Mouse (Mus musculus) heart, embryonic 10.5 days (tissue): ENCODE measurements around the gene Eri3. TPM values are rescaled to one million over a fixed set of nuclear protein-coding genes. Genes with fewer than 3 reads are reported as not detected.

Experiments
- DNase-seq: peaks from one replicate; pipeline ENCODE4 v3.0.0-alpha.2; 2017; ENCODE audit warnings: low spot score
- H3K27ac ChIP-seq: fragments of 300-500 bp; sonication (generic); 2 replicates; pipeline ENCODE4 v1.5.1; 2016; ENCODE audit warnings: mild to moderate bottlenecking
- H3K27me3 ChIP-seq: fragments of 300-500 bp; sonication (generic); 2 replicates; pipeline ENCODE4 v1.6.1; 2016; ENCODE audit warnings: mild to moderate bottlenecking; ENCODE audit not compliant: poor library complexity, insufficient read depth, severe bottlenecking
- H3K36me3 ChIP-seq: fragments of 300-500 bp; sonication (generic); 2 replicates; pipeline ENCODE4 v1.6.1; 2016; ENCODE audit warnings: mild to moderate bottlenecking, moderate library complexity
- H3K4me1 ChIP-seq: fragments of 300-500 bp; sonication (generic); 2 replicates; pipeline ENCODE4 v1.6.1; 2016; ENCODE audit warnings: mild to moderate bottlenecking
- H3K4me3 ChIP-seq: fragments of 300-500 bp; sonication (generic); 2 replicates; pipeline ENCODE4 v1.5.1; 2016; ENCODE audit warnings: mild to moderate bottlenecking, moderate library complexity
- H3K9me3 ChIP-seq: fragments of 300-500 bp; sonication (generic); 2 replicates; pipeline ENCODE4 v1.6.1; 2016; ENCODE audit warnings: mild to moderate bottlenecking, moderate library complexity
- WGBS: fragments of 180-500 bp; shearing (Covaris S2); methylation state at CpG from one replicate; pipeline ENCODE4 v1.1.7; 2016; 5-methylcytosine and 5-hydroxymethylcytosine counted together
- polyA plus RNA-seq: library from polyadenylated mRNA; unstranded; fragments of >200 nt; fragmentation: Nextera tagmentation; extraction: Ambion mirVana; gene quantifications from 2 replicates; pipeline ENCODE4 v1.2.1, GENCODE M21; 2016

The Eri3 gene
- polyA plus RNA-seq, 1 experiment from 2014 or later = 118 TPM

- Histone ChIP-seq H3K27me3 (no peaks in the 10 kb centered on the region), H3K27ac (peak overlapping the region; percentile 59; the same call in 1 of the 2 replicates), H3K36me3 (peaks cover 53% of the 10 kb centered on the region), H3K4me3 (no peak overlapping the region; the same call in 1 of the 2 replicates), H3K9me3 (no peaks in the 10 kb centered on the region), H3K4me1 (peaks cover 47% of the 10 kb centered on the region)
- no peak for DNase-seq
- 27% methylated on average over 2 of the region's 2 CpGs for WGBS
Observed at GRCm38 (mm10) chr4:117611814-117612213, 61.6 kb downstream of the Eri3 start.

DNA sequence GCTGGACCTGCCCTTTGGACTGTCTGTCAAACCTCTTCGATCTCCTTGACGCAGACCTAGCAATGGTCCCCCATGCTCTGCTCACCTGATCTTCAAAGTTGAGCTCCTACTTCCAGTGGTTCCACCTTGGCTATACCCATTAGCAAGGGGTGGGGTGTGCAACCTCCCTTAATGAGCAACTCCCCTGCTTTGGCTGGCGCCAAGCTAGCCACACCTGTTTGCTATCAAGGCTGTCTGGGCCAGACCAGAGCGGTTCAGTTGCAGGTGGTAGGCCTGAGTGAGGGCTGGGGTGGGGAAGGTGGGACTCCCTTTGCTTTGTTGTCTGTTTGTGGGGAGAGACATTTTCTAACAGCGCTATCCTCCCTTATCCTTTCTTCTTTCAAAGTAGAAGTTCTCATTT is 62.5 kb downstream of the Eri3 start:
- no peak for DNase-seq
- H3K9me3 ChIP-seq = no peaks in the 10 kb centered on the region
- peaks cover 45% of the 10 kb centered on the region for H3K4me1 ChIP-seq
- H3K36me3 ChIP-seq = peaks cover 47% of the 10 kb centered on the region
- H3K4me3 ChIP-seq = no peak overlapping the region
- H3K27me3 ChIP-seq = no peaks in the 10 kb centered on the region
- WGBS = 91% methylated on average over 5 of the region's 5 CpGs
- no peak overlapping the region for H3K27ac ChIP-seq

DNA sequence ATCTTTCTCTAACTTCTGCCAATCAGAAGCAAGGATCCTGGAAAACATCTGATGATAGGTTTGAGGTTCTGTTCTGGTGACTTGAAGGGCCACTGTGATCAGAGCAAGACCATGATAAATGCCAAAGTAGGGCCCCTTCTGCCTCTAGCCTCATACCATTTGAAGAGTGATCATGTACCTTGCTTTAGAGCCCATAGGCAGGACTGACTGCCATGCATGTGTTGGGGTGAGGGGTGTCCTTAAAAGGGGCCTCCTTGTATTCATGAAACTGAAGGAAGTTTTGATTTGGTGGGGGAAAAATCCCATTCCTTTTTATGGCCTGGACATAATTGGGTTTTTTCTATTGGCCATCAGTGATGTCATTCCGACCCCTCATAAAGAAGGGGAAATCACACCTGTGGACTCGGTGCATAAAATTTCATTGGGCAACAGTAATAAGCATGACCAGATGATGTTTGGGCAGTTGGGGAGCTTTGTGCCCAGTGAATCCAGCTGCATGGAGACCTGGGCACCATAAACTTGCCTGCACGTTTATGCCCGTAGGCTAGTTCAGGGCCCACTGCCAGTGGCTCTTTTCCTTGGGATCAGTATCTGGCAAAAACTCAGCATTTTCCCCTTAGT is 63.1 kb downstream of the Eri3 start:
- no peak overlapping the region for H3K27ac ChIP-seq
- H3K36me3 ChIP-seq = peaks cover 44% of the 10 kb centered on the region
- DNase-seq = no peak
- H3K4me1 ChIP-seq = peaks cover 39% of the 10 kb centered on the region
- H3K4me3 ChIP-seq = no peak overlapping the region
- no peaks in the 10 kb centered on the region for H3K9me3 ChIP-seq
- H3K27me3 ChIP-seq = no peaks in the 10 kb centered on the region
- 94% methylated on average over 4 of the region's 4 CpGs for WGBS

DNA sequence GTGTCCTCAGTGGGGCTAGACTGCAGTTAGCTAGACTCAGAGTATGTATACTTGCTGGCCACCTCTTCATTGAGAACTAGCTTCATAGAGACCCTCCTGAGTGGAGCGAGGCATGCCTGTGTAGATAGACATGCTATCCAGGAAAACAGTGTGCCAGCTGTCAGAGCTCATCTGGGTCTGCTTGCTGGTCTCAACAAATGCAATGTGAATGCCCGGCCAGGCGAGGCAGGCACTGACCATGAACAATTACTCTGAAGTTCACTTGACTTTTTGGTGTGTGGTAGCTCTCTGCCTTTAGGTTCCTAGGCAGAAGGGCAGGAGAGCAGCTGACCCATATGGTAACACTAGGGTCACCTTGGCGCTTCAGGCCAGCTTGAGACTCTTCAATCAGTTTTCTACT is 66.4 kb downstream of the Eri3 start:
- DNase-seq = no peak
- Histone ChIP-seq H3K36me3 (peaks cover 53% of the 10 kb centered on the region), H3K9me3 (no peaks in the 10 kb centered on the region), H3K27ac (no peak overlapping the region), H3K27me3 (no peaks in the 10 kb centered on the region), H3K4me1 (peaks cover 6% of the 10 kb centered on the region), H3K4me3 (no peak overlapping the region)
- WGBS = 90% methylated on average over 4 of the region's 4 CpGs

GRCm38 (mm10) chr4:117622270-117622669 is 72.1 kb downstream of the Eri3 start:
- WGBS = 83% methylated on average over 5 of the region's 5 CpGs
- no peak for DNase-seq

GRCm38 (mm10) chr4:117623025-117623424 is 72.9 kb downstream of the Eri3 start:
- 64% methylated on average over 2 of the region's 2 CpGs for WGBS
- Histone ChIP-seq H3K27ac (peak overlapping the region; percentile 43; the same call in 1 of the 2 replicates), H3K27me3 (no peaks in the 10 kb centered on the region), H3K36me3 (peaks cover 32% of the 10 kb centered on the region), H3K9me3 (no peaks in the 10 kb centered on the region), H3K4me1 (peaks cover 14% of the 10 kb centered on the region), H3K4me3 (no peak overlapping the region)
- DNase-seq = no peak

More at GRCm38 (mm10) chr4:117622270-117622669, 72.1 kb downstream of the Eri3 start:
- no peak overlapping the region for H3K27ac ChIP-seq
- peaks cover 28% of the 10 kb centered on the region for H3K36me3 ChIP-seq
- H3K27me3 ChIP-seq = no peaks in the 10 kb centered on the region
- peaks cover 14% of the 10 kb centered on the region for H3K4me1 ChIP-seq
- no peak overlapping the region for H3K4me3 ChIP-seq
- no peaks in the 10 kb centered on the region for H3K9me3 ChIP-seq

DNA sequence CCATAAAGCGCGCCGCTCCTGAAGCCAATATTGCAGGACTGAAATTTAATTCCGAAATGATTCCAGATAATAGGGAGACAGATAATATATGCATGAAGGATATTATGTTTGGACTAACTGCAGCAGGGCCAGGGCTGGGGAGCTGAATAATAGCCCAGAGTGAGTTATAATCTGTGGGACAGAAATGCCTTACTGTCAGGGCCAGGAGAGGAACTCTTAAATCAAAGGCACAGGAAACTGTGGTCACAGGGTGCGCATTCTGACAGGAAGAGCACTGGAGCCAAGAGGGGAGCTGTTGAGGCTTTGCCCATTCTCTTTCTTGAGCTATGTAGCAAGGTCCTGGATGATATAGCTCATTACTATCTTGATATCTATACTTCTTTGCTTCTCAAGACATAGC is 74.5 kb downstream of the Eri3 start:
- H3K9me3 ChIP-seq = no peaks in the 10 kb centered on the region
- H3K36me3 ChIP-seq = peaks cover 27% of the 10 kb centered on the region
- WGBS = 87% methylated on average over 5 of the region's 5 CpGs
- no peaks in the 10 kb centered on the region for H3K27me3 ChIP-seq
- H3K4me1 ChIP-seq = peaks cover 24% of the 10 kb centered on the region
- DNase-seq = no peak
- no peak overlapping the region for H3K4me3 ChIP-seq
- H3K27ac ChIP-seq = no peak overlapping the region

GRCm38 (mm10) chr4:117628464-117628863 is 78.3 kb downstream of the Eri3 start:
- 49% methylated on average over 1 of the region's 1 CpGs for WGBS
- H3K36me3 ChIP-seq = peaks cover 21% of the 10 kb centered on the region

GRCm38 (mm10) chr4:117630053-117630670 is 80.0 kb downstream of the Eri3 start:
- 77% methylated on average over 6 of the region's 6 CpGs for WGBS
- Histone ChIP-seq H3K4me1 (peaks cover 33% of the 10 kb centered on the region), H3K36me3 (peaks cover 22% of the 10 kb centered on the region), H3K27ac (no peak overlapping the region), H3K9me3 (no peaks in the 10 kb centered on the region), H3K4me3 (no peak overlapping the region), H3K27me3 (no peaks in the 10 kb centered on the region)
- DNase-seq = no peak

More at GRCm38 (mm10) chr4:117628464-117628863, 78.3 kb downstream of the Eri3 start:
- no peak for DNase-seq
- H3K4me1 ChIP-seq = peaks cover 27% of the 10 kb centered on the region
- H3K27ac ChIP-seq = no peak overlapping the region
- no peak overlapping the region for H3K4me3 ChIP-seq
- no peaks in the 10 kb centered on the region for H3K27me3 ChIP-seq
- no peaks in the 10 kb centered on the region for H3K9me3 ChIP-seq

DNA sequence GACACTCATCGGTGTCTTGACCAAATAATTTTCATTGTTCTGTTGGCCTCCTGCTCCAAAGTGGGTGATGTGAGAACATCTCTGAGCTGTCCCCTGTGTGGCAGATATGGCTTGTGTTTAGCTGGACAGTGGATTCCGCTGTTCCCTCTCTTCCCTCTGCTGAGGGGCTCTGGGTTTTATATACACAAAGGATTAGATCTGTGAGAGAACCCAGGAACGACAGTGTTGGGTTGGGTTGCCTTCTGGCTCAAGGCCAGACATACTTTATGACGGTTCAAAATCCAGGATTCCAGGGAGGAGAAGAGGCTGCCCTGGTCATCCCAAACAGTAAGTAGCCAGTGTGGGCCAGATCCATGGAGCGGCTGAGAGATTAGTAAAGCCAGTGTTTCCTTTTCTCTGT is 83.4 kb downstream of the Eri3 start:
- Histone ChIP-seq H3K4me1 (peaks cover 54% of the 10 kb centered on the region), H3K27me3 (no peaks in the 10 kb centered on the region), H3K27ac (no peak overlapping the region), H3K9me3 (no peaks in the 10 kb centered on the region), H3K4me3 (no peak overlapping the region), H3K36me3 (peaks cover 12% of the 10 kb centered on the region; the same call in 1 of the 2 replicates)
- no peak for DNase-seq
- WGBS = 80% methylated on average over 5 of the region's 5 CpGs

- Histone ChIP-seq H3K27me3 (no peaks in the 10 kb centered on the region), H3K9me3 (no peaks in the 10 kb centered on the region), H3K4me3 (no peak overlapping the region), H3K36me3 (peaks cover 12% of the 10 kb centered on the region; the same call in 1 of the 2 replicates), H3K4me1 (peaks cover 44% of the 10 kb centered on the region), H3K27ac (no peak overlapping the region)
- DNase-seq = no peak
- 44% methylated on average over 7 of the region's 7 CpGs for WGBS
Observed at GRCm38 (mm10) chr4:117634642-117635041, 84.5 kb downstream of the Eri3 start.

GRCm38 (mm10) chr4:117636152-117636551 is 86.0 kb downstream of the Eri3 start:
- Histone ChIP-seq H3K27ac (peak overlapping the region; percentile 29; the same call in 1 of the 2 replicates), H3K4me3 (no peak overlapping the region), H3K9me3 (no peaks in the 10 kb centered on the region), H3K4me1 (peaks cover 35% of the 10 kb centered on the region), H3K27me3 (no peaks in the 10 kb centered on the region), H3K36me3 (peaks cover 12% of the 10 kb centered on the region)
- no peak for DNase-seq
- WGBS = 52% methylated on average over 4 of the region's 4 CpGs

GRCm38 (mm10) chr4:117636891-117637613 is 86.9 kb downstream of the Eri3 start:
- Histone ChIP-seq H3K27me3 (no peaks in the 10 kb centered on the region), H3K36me3 (peaks cover 17% of the 10 kb centered on the region), H3K9me3 (no peaks in the 10 kb centered on the region), H3K4me3 (no peak overlapping the region), H3K4me1 (peaks cover 39% of the 10 kb centered on the region), H3K27ac (peak overlapping the region; percentile 10; the same call in 1 of the 2 replicates)
- DNase-seq = no peak
- WGBS = 72% methylated on average over 22 of the region's 22 CpGs
